Mouse (Mus musculus) thymus, adult 2 months (tissue): ENCODE measurements at regions not wholly inside any gene's neighbourhood (a gene's known extent, or its start where the extent isn't known, plus 50 kb on each side); places are given as distances from the start of the nearest gene placed in this dataset.

ENCODE experiments used
- CTCF ChIP-seq: fragments of 200-500 bp; IDR thresholded peaks from 2 replicates; pipeline ENCODE4 v1.5.1; 2012; ENCODE audit warnings: mild to moderate bottlenecking, control low read depth, low read length, moderate library complexity, borderline replicate concordance; ENCODE audit not compliant: control insufficient read depth, poor library complexity, insufficient read depth; ENCODE audit errors: extremely low read depth
- POLR2A ChIP-seq: fragments of 200-500 bp; IDR thresholded peaks from 2 replicates; pipeline ENCODE4 v1.6.1; 2012; ENCODE audit warnings: mild to moderate bottlenecking, low read length, control low read depth, moderate library complexity; ENCODE audit not compliant: control insufficient read depth, poor library complexity, insufficient read depth; ENCODE audit errors: extremely low read depth

GRCm38 (mm10) chr12:12178391-12178790 lies 83.5 kb upstream of the Fam49a start:
- TF ChIP-seq CTCF (no peak), POLR2A (no peak)
